Mouse (Mus musculus): Measurements from ENCODE around the gene Dach2. TPM values are rescaled to one million over a fixed set of nuclear protein-coding genes. Genes with fewer than 3 reads are reported as not detected.

Gene Dach2
- polyA plus RNA-seq, 1 experiment = 0.63 TPM

- Histone ChIP-seq H3K9ac (ENCODE audit: low read depth, poor library complexity, severe bottlenecking) (no peak overlapping the region), H3K4me3 (ENCODE audit: low read depth, low read length) (no peak overlapping the region), H3K4me1 (ENCODE audit: control insufficient read depth, insufficient read depth, low read length) (no peaks in the 10 kb centered on the region), H3K36me3 (ENCODE audit: control insufficient read depth, insufficient read depth, low read length, poor library complexity, severe bottlenecking) (no peaks in the 10 kb centered on the region), H3K27ac (ENCODE audit: insufficient read depth, low read length) (no peak overlapping the region), H3K27me3 (ENCODE audit: control insufficient read depth, insufficient read depth, low read length, poor library complexity, severe bottlenecking) (no peaks in the 10 kb centered on the region), H3K9me3 (replicated peaks; ENCODE audit: control insufficient read depth, insufficient read depth, low read length, poor library complexity, severe bottlenecking) (no peaks in the 10 kb centered on the region)
- no peak for TF ChIP-seq POLR2A (IDR thresholded peaks at IDR 0.05; ENCODE audit: insufficient read depth, low read length)
- no peak for TF ChIP-seq EP300 (IDR thresholded peaks at IDR 0.05; ENCODE audit: insufficient read depth, low read depth, low read length)
- TF ChIP-seq CTCF (IDR thresholded peaks at IDR 0.05; ENCODE audit: low read depth, low read length) = no peak
Observed at GRCm38 (mm10) chrX:113810369-113810768, 513.1 kb downstream of the Dach2 start.

- TF ChIP-seq EP300 (IDR thresholded peaks at IDR 0.05; ENCODE audit: insufficient read depth, low read depth, low read length) (no peak), POLR2A (IDR thresholded peaks at IDR 0.05; ENCODE audit: insufficient read depth, low read length) (no peak), CTCF (IDR thresholded peaks at IDR 0.05; ENCODE audit: low read depth, low read length) (no peak)
- Histone ChIP-seq H3K27me3 (ENCODE audit: control insufficient read depth, insufficient read depth, low read length, poor library complexity, severe bottlenecking) (no peaks in the 10 kb centered on the region), H3K4me1 (ENCODE audit: control insufficient read depth, insufficient read depth, low read length) (no peaks in the 10 kb centered on the region), H3K4me3 (ENCODE audit: low read depth, low read length) (no peak overlapping the region), H3K9me3 (replicated peaks; ENCODE audit: control insufficient read depth, insufficient read depth, low read length, poor library complexity, severe bottlenecking) (no peaks in the 10 kb centered on the region), H3K36me3 (ENCODE audit: control insufficient read depth, insufficient read depth, low read length, poor library complexity, severe bottlenecking) (no peaks in the 10 kb centered on the region), H3K9ac (ENCODE audit: low read depth, poor library complexity, severe bottlenecking) (no peak overlapping the region), H3K27ac (ENCODE audit: insufficient read depth, low read length) (no peak overlapping the region)
Observed at GRCm38 (mm10) chrX:113826810-113827209, 529.5 kb downstream of the Dach2 start.

GRCm38 (mm10) chrX:113833062-113833461, 535.8 kb downstream of the Dach2 start:
- Histone ChIP-seq H3K9ac (ENCODE audit: low read depth, poor library complexity, severe bottlenecking) (no peak overlapping the region), H3K4me1 (ENCODE audit: control insufficient read depth, insufficient read depth, low read length) (no peaks in the 10 kb centered on the region), H3K9me3 (replicated peaks; ENCODE audit: control insufficient read depth, insufficient read depth, low read length, poor library complexity, severe bottlenecking) (no peaks in the 10 kb centered on the region), H3K36me3 (ENCODE audit: control insufficient read depth, insufficient read depth, low read length, poor library complexity, severe bottlenecking) (no peaks in the 10 kb centered on the region), H3K27me3 (ENCODE audit: control insufficient read depth, insufficient read depth, low read length, poor library complexity, severe bottlenecking) (no peaks in the 10 kb centered on the region), H3K4me3 (ENCODE audit: low read depth, low read length) (no peak overlapping the region), H3K27ac (ENCODE audit: insufficient read depth, low read length) (no peak overlapping the region)
- TF ChIP-seq POLR2A (IDR thresholded peaks at IDR 0.05; ENCODE audit: insufficient read depth, low read length) (no peak), CTCF (IDR thresholded peaks at IDR 0.05; ENCODE audit: low read depth, low read length) (no peak), EP300 (IDR thresholded peaks at IDR 0.05; ENCODE audit: insufficient read depth, low read depth, low read length) (no peak)

- TF ChIP-seq CTCF (IDR thresholded peaks at IDR 0.05; ENCODE audit: low read depth, low read length) (no peak), POLR2A (IDR thresholded peaks at IDR 0.05; ENCODE audit: insufficient read depth, low read length) (no peak), EP300 (IDR thresholded peaks at IDR 0.05; ENCODE audit: insufficient read depth, low read depth, low read length) (no peak)
- no peak overlapping the region for H3K4me3 ChIP-seq (ENCODE audit: low read depth, low read length)
- no peaks in the 10 kb centered on the region for H3K9me3 ChIP-seq (replicated peaks; ENCODE audit: control insufficient read depth, insufficient read depth, low read length, poor library complexity, severe bottlenecking)
Observed at GRCm38 (mm10) chrX:113867835-113868495, 570.7 kb downstream of the Dach2 start.

More at GRCm38 (mm10) chrX:113867835-113868495, 570.7 kb downstream of the Dach2 start:
- Histone ChIP-seq H3K36me3 (ENCODE audit: control insufficient read depth, insufficient read depth, low read length, poor library complexity, severe bottlenecking) (no peaks in the 10 kb centered on the region), H3K27ac (ENCODE audit: insufficient read depth, low read length) (no peak overlapping the region), H3K4me1 (ENCODE audit: control insufficient read depth, insufficient read depth, low read length) (no peaks in the 10 kb centered on the region), H3K9ac (ENCODE audit: low read depth, poor library complexity, severe bottlenecking) (no peak overlapping the region), H3K27me3 (ENCODE audit: control insufficient read depth, insufficient read depth, low read length, poor library complexity, severe bottlenecking) (no peaks in the 10 kb centered on the region)

Other genes starting within 250 kb of the Dach2 start
- 47.3 and 47.8 TPM in 2 replicates for gene Chm, start 112.0 kb upstream of the Dach2 start, polyA plus RNA-seq (2011; ENCODE audit: insufficient read depth, insufficient read length, low read depth, missing spikeins)

All from ES-Bruce4 (cell line).